Mouse (Mus musculus): Measurements from ENCODE around the gene Cab39l. TPM values are rescaled to one million over a fixed set of nuclear protein-coding genes. Genes with fewer than 3 reads are reported as not detected.
A peak's percentile ranks its signal among the peaks of the same experiment; 100 is the strongest.
"Not testable (repeated sequence)": the region's sequence is repeated elsewhere in the genome, so short reads cannot be mapped to it uniquely, and the experiment has no call there.

Gene Cab39l
- polyA plus RNA-seq (2012; ENCODE audit: insufficient read depth, insufficient read length, low replicate concordance, missing spikeins): not detected in 2 replicates

- Histone ChIP-seq H3K4me3 (ENCODE audit: insufficient read depth, low read depth, low read length) (peak within 1 kb of the TSS; percentile 94), H3K27ac (ENCODE audit: insufficient read depth, low read depth, low read length) (0 out of 2 replicates have a peak within 1 kb of the TSS, but pooled peaks have one; percentile 43), H3K4me1 (ENCODE audit: control insufficient read depth, insufficient read depth, low read length) (no peaks in the 10 kb centered on the region)
- no peak for TF ChIP-seq CTCF (IDR thresholded peaks at IDR 0.05; ENCODE audit: insufficient read depth, low read depth, low read length)
- TF ChIP-seq POLR2A (IDR thresholded peaks at IDR 0.05; ENCODE audit: insufficient read depth, low read depth, low read length): peak; percentile 81
- WGBS: under 1% methylated on average over 66 of the region's 66 CpGs
Observed at GRCm38 (mm10) chr14:59440558-59441471, at the start of gene Cab39l, which contains the start of gene Setdb2. Gene Cab39l (plus strand): TSS chr14:59440972. Gene Setdb2 (minus strand): TSS chr14:59440884.

- H3K4me1 ChIP-seq (ENCODE audit: control insufficient read depth, insufficient read depth, low read length): no peaks in the 10 kb centered on the region
- no peak within 1 kb of the TSS for H3K4me3 ChIP-seq (ENCODE audit: insufficient read depth, low read depth, low read length)
- WGBS: 92% methylated on average over 3 of the region's 3 CpGs
- TF ChIP-seq POLR2A (IDR thresholded peaks at IDR 0.05; ENCODE audit: insufficient read depth, low read depth, low read length): no peak
- TF ChIP-seq CTCF (IDR thresholded peaks at IDR 0.05; ENCODE audit: insufficient read depth, low read depth, low read length): no peak
- no peak within 1 kb of the TSS for H3K27ac ChIP-seq (ENCODE audit: insufficient read depth, low read depth, low read length)
Observed at GRCm38 (mm10) chr14:59395281-59395680, 45.5 kb upstream of the Cab39l start, which contains the start of gene Phf11c. Gene Phf11c (minus strand): TSS chr14:59395381.

GRCm38 (mm10) chr14:59396999-59397398 lies 43.8 kb upstream of the Cab39l start:
- no peak for TF ChIP-seq CTCF (IDR thresholded peaks at IDR 0.05; ENCODE audit: insufficient read depth, low read depth, low read length)
- TF ChIP-seq POLR2A (IDR thresholded peaks at IDR 0.05; ENCODE audit: insufficient read depth, low read depth, low read length): no peak
- Histone ChIP-seq H3K4me1 (ENCODE audit: control insufficient read depth, insufficient read depth, low read length) (no peaks in the 10 kb centered on the region), H3K4me3 (ENCODE audit: insufficient read depth, low read depth, low read length) (no peak overlapping the region), H3K27ac (ENCODE audit: insufficient read depth, low read depth, low read length) (no peak overlapping the region)
- 82% methylated on average over 2 of the region's 2 CpGs for WGBS

GRCm38 (mm10) chr14:59414979-59415378 lies 25.8 kb upstream of the Cab39l start:
- H3K4me1 ChIP-seq (ENCODE audit: control insufficient read depth, insufficient read depth, low read length); H3K27ac ChIP-seq (ENCODE audit: insufficient read depth, low read depth, low read length); H3K4me3 ChIP-seq (ENCODE audit: insufficient read depth, low read depth, low read length): not testable (repeated sequence)
- WGBS: 96% methylated on average over 2 of the region's 2 CpGs

GRCm38 (mm10) chr14:59418171-59418570 lies 22.6 kb upstream of the Cab39l start:
- WGBS: 92% methylated on average over 4 of the region's 4 CpGs
- Histone ChIP-seq H3K4me3 (ENCODE audit: insufficient read depth, low read depth, low read length) (no peak overlapping the region), H3K4me1 (ENCODE audit: control insufficient read depth, insufficient read depth, low read length) (no peaks in the 10 kb centered on the region), H3K27ac (ENCODE audit: insufficient read depth, low read depth, low read length) (no peak overlapping the region)
- no peak for TF ChIP-seq CTCF (IDR thresholded peaks at IDR 0.05; ENCODE audit: insufficient read depth, low read depth, low read length)
- TF ChIP-seq POLR2A (IDR thresholded peaks at IDR 0.05; ENCODE audit: insufficient read depth, low read depth, low read length): no peak

- TF ChIP-seq POLR2A (IDR thresholded peaks at IDR 0.05; ENCODE audit: insufficient read depth, low read depth, low read length) (no peak), CTCF (IDR thresholded peaks at IDR 0.05; ENCODE audit: insufficient read depth, low read depth, low read length) (no peak)
- H3K4me3 ChIP-seq (ENCODE audit: insufficient read depth, low read depth, low read length): no peak overlapping the region
- 91% methylated on average over 11 of the region's 11 CpGs for WGBS
- no peak overlapping the region for H3K27ac ChIP-seq (ENCODE audit: insufficient read depth, low read depth, low read length)
- H3K4me1 ChIP-seq (ENCODE audit: control insufficient read depth, insufficient read depth, low read length): no peaks in the 10 kb centered on the region
Observed at GRCm38 (mm10) chr14:59422912-59423663, 17.7 kb upstream of the Cab39l start.

GRCm38 (mm10) chr14:59430556-59430955 lies 10.2 kb upstream of the Cab39l start:
- no peak overlapping the region for H3K4me3 ChIP-seq (ENCODE audit: insufficient read depth, low read depth, low read length)
- no peaks in the 10 kb centered on the region for H3K4me1 ChIP-seq (ENCODE audit: control insufficient read depth, insufficient read depth, low read length)
- no peak for TF ChIP-seq POLR2A (IDR thresholded peaks at IDR 0.05; ENCODE audit: insufficient read depth, low read depth, low read length)
- TF ChIP-seq CTCF (IDR thresholded peaks at IDR 0.05; ENCODE audit: insufficient read depth, low read depth, low read length): no peak
- 91% methylated on average over 1 of the region's 1 CpGs for WGBS
- H3K27ac ChIP-seq (ENCODE audit: insufficient read depth, low read depth, low read length): no peak overlapping the region

- no peak for TF ChIP-seq CTCF (IDR thresholded peaks at IDR 0.05; ENCODE audit: insufficient read depth, low read depth, low read length)
- TF ChIP-seq POLR2A (IDR thresholded peaks at IDR 0.05; ENCODE audit: insufficient read depth, low read depth, low read length): no peak
- no peaks in the 10 kb centered on the region for H3K4me1 ChIP-seq (ENCODE audit: control insufficient read depth, insufficient read depth, low read length)
- H3K27ac ChIP-seq (ENCODE audit: insufficient read depth, low read depth, low read length): no peak overlapping the region
- H3K4me3 ChIP-seq (ENCODE audit: insufficient read depth, low read depth, low read length): no peak overlapping the region
- 61% methylated on average over 2 of the region's 2 CpGs for WGBS
Observed at GRCm38 (mm10) chr14:59433902-59434301, 6.9 kb upstream of the Cab39l start.

GRCm38 (mm10) chr14:59435206-59435605 lies 5.6 kb upstream of the Cab39l start:
- TF ChIP-seq CTCF (IDR thresholded peaks at IDR 0.05; ENCODE audit: insufficient read depth, low read depth, low read length): no peak
- no peak for TF ChIP-seq POLR2A (IDR thresholded peaks at IDR 0.05; ENCODE audit: insufficient read depth, low read depth, low read length)
- Histone ChIP-seq H3K4me1 (ENCODE audit: control insufficient read depth, insufficient read depth, low read length) (no peaks in the 10 kb centered on the region), H3K4me3 (ENCODE audit: insufficient read depth, low read depth, low read length) (no peak overlapping the region), H3K27ac (ENCODE audit: insufficient read depth, low read depth, low read length) (no peak overlapping the region)

Measured in olfactory bulb, adult 2 months (tissue).